Mouse (Mus musculus) left cerebral cortex, adult 8-10 months (tissue): Measurements from ENCODE around the gene Rpp25l. TPM values are rescaled to one million over a fixed set of nuclear protein-coding genes. Genes with fewer than 3 reads are reported as not detected.

Experiments used
- DNase-seq, 2 experiments: peaks; one replicate each; pipeline ENCODE4 v3.0.0; 2022; ENCODE audit warnings: low spot score in 2 of 2
- total RNA-seq, 4 experiments: library from RNA; stranded (reverse); gene quantifications; 2 replicates each; pipeline ENCODE4 v1.2.4; 2022

The Rpp25l gene
- total RNA-seq, 4 experiments from 2014 or later = 28.4 to 33.9 (median 30.0) TPM

- no peak for DNase-seq
These were observed 41.8 kb downstream of the Rpp25l start for GRCm38 (mm10) chr4:41671500-41671899.

- DNase-seq = no peak
These were observed 42.5 kb downstream of the Rpp25l start for GRCm38 (mm10) chr4:41670836-41671235.

GRCm38 (mm10) chr4:41666646-41667045, 46.7 kb downstream of the Rpp25l start:
- DNase-seq = no peak

GRCm38 (mm10) chr4:41665009-41665675, 48.2 kb downstream of the Rpp25l start:
- DNase-seq = no peak

- no peak for DNase-seq
These were observed 48.8 kb downstream of the Rpp25l start for GRCm38 (mm10) chr4:41664533-41664932.

GRCm38 (mm10) chr4:41663614-41664013, 49.7 kb downstream of the Rpp25l start:
- DNase-seq = no peak

GRCm38 (mm10) chr4:41662723-41663122, 50.6 kb downstream of the Rpp25l start:
- DNase-seq = no peak

Other genes starting within 250 kb of the Rpp25l start
- 1 to 10 TPM in 3 of 4 experiments, under 1 TPM in 1; 0.72 to 1.8 (median 1.3) TPM for gene Kif24, start 248.6 kb downstream of the Rpp25l start, total RNA-seq
- 10 to 100 TPM; 29.4 to 32.6 (median 30.5) TPM for gene Nudt2, start 248.4 kb downstream of the Rpp25l start, total RNA-seq
- gene AI464131, start 210.5 kb downstream of the Rpp25l start, total RNA-seq = 10 to 100 TPM; 20.9 to 26.5 (median 23.3) TPM
- 1 to 10 TPM; 2.7 to 5.7 (median 4.3) TPM for gene 1110017D15Rik, start 196.2 kb downstream of the Rpp25l start, total RNA-seq
- 100 to 1,000 TPM; 201 to 205 (median 202) TPM for gene Fam219a, start 144.0 kb downstream of the Rpp25l start, total RNA-seq
- gene Dnaic1, start 143.8 kb downstream of the Rpp25l start, total RNA-seq = 10 to 100 TPM in 1 of 4 experiments, 1 to 10 TPM in 3; 7.7 to 11.7 (median 9.6) TPM
- 10 to 100 TPM; 55.3 to 62.7 (median 59.3) TPM for gene Enho, start 73.2 kb downstream of the Rpp25l start, total RNA-seq
- 100 to 1,000 TPM in 3 of 4 experiments, 10 to 100 TPM in 1; 96.7 to 125 (median 111) TPM for gene Cntfr, start 16.4 kb downstream of the Rpp25l start, total RNA-seq
- 10 to 100 TPM; 31.6 to 45.5 (median 38.1) TPM for gene Il11ra1, start 13.5 kb downstream of the Rpp25l start, total RNA-seq
- gene Dctn3, start 9.6 kb upstream of the Rpp25l start, total RNA-seq = 100 to 1,000 TPM; 158 to 167 (median 165) TPM
- under 1 TPM; 0.37 to 0.78 (median 0.54) TPM for gene Arid3c, start 17.6 kb upstream of the Rpp25l start, total RNA-seq
- 10 to 100 TPM; 71.9 to 85.1 (median 76.5) TPM for gene Galt, start 41.7 kb upstream of the Rpp25l start, total RNA-seq
- gene Sigmar1, start 42.6 kb upstream of the Rpp25l start, total RNA-seq = 10 to 100 TPM; 49.7 to 59.2 (median 54.4) TPM
- gene Ccl27a, start 60.7 kb upstream of the Rpp25l start, total RNA-seq = 100 to 1,000 TPM; 189 to 252 (median 238) TPM
- 1 to 10 TPM in 2 of 4 experiments, not detected in 2; 2.0 to 6.1 TPM for gene Gm21541, start 190.1 kb upstream of the Rpp25l start, total RNA-seq
- gene Gm20878, start 228.0 kb upstream of the Rpp25l start, total RNA-seq = 10 to 100 TPM; 41.9 to 50.5 (median 45.2) TPM